Mouse (Mus musculus) embryonic facial prominence, embryonic 12.5 days (tissue): ENCODE data around the gene Mllt10. TPM values are rescaled to one million over a fixed set of nuclear protein-coding genes. Genes with fewer than 3 reads are reported as not detected.
A peak's percentile ranks its signal among the peaks of the same experiment; 100 is the strongest.

Source experiments
- microRNA-seq: library from miRNA; unstranded; fragments of <30 nt; microRNA quantifications from one replicate; pipeline ENCODE4, GENCODE M21; 2017
- polyA plus RNA-seq: library from polyadenylated mRNA; unstranded; fragments of >200 nt; fragmentation: Nextera tagmentation; extraction: Ambion mirVana; gene quantifications from 2 replicates; pipeline ENCODE4 v1.2.1, GENCODE M21; 2016

The Mllt10 gene
- polyA plus RNA-seq, 1 experiment from 2014 or later: 69.9 TPM

Small RNAs within 50 kb of the gene (microRNA-seq; reads per million reads assigned to microRNA genes)
- not detected for gene Gm23638
- gene Mir7655: 19.4 reads per million, percentile 34 among the genes with 10 or more reads in this experiment

Other genes starting within 250 kb of the Mllt10 start
- not detected in 2 replicates for gene H2al2a, start 58.3 kb upstream of the Mllt10 start, polyA plus RNA-seq
- gene A930004D18Rik, start 17.5 kb upstream of the Mllt10 start, polyA plus RNA-seq: 16.4 and 18.7 TPM in 2 replicates
- gene Skida1, start 6.2 kb upstream of the Mllt10 start, polyA plus RNA-seq: 14.2 and 14.7 TPM in 2 replicates